Mouse (Mus musculus): ENCODE data around the gene Slc4a4. TPM values are rescaled to one million over a fixed set of nuclear protein-coding genes. Genes with fewer than 3 reads are reported as not detected.

Slc4a4 gene
- total RNA-seq, 2 experiments from 2014 or later: 20.7 to 24.4 TPM

- DNase-seq (ENCODE audit: low spot score): no peak
- intact Hi-C loops (cut with DNase I): no loop called here
Measured at GRCm38 (mm10) chr5:89052230-89052629, 165.6 kb downstream of the Slc4a4 start.

DNA sequence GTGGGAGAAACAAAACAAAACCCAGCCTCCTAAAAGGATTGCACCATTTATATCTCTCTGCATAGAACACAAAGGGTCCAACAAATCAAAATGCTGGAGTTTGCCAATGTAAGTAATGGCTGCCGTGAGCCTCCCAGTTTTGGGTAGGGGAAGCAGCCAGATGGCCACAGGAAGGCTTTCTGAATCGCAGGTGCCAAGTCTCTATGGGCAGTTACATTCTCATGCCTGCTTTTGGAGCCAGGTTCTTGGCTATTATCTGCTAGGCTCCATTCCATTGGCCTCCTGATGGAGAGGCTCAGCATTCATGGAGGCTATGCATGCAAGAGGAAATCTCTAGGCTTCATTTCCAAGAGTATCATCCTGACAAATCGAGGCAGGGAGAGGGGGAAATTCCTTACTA is 169.0 kb downstream of the Slc4a4 start:
- no peak for DNase-seq (ENCODE audit: low spot score)
- intact Hi-C loops (cut with DNase I): no loop called here

DNA sequence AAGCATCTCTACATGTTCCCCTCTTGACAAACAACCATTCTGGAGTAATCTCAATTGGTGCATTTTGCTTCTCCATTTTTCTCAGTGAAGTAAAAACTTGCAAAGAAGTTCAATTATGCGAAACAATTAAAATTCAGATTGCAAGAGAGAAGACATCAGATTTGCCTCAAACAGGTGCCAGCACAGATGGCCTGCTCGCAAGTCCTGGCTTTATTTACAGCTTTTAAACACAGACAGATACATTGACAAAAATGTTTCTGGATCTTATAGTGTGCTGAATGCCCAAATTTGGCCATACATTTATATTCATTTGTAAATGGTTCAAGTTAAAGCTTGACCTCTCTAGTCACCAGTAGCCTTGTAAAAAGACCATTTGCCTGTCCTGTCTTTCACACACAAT is 169.8 kb downstream of the Slc4a4 start:
- intact Hi-C loops (cut with DNase I): no loop called here
- no peak for DNase-seq (ENCODE audit: low spot score)

DNA sequence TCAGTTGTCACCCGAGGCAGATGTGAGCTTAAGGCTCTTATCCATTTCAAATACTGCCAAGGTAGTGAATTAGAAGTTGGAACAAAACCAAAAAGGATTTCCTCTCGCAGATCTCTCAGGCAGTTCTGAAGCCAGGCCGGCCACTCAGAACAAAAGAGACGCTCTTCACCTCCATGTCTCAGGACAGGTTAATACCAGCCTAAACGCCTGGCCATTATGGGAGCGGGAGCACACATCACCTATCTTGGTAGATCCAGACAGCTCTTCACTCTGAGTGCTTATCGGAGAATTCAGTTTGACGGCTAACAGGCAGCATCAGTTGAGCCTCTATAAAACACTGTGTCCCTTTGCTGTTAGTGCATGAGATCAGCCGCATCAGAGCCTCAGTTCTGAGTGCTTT is 174.5 kb downstream of the Slc4a4 start:
- intact Hi-C loops (cut with DNase I): no loop called here
- DNase-seq (ENCODE audit: low spot score): no peak

DNA sequence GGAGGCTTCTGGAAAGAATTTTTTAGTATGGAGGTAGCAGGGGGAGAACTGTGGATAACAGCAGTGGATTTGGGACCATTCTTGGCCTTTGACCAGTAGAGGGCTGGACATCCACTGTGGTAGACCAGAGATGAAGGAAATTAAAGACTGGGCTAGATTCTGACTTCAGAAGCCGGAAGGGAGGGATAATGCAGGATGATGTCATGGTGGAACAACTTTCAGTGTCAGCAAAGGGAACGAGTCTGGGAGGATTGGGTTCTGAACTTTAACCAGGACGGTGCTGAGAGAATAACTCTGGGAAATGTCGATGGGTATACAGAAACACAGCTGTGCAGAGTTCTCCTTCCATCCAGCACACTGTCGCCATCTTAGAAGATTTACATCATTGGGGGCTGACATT is 175.7 kb downstream of the Slc4a4 start:
- no peak for DNase-seq (ENCODE audit: low spot score)
- intact Hi-C loops (cut with DNase I): no loop called here

DNA sequence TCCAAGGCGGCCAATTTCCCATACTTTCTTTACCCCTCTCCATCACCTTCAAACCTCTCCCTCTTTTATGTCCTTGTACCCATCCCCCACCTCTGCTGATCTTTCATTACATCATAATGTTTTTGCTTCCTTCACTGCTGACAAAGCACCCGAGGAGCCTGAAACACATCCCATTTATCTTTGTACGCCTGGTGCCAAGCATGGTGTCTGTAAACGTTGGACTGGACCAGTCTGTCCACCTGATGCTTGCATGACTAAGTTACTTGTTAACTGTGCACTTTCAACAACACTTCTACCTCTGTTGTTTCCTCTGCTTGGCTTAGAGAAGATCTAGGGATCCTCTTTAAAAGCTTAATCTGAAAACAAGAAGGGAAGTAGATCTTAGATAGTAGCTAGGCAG is 180.5 kb downstream of the Slc4a4 start:
- intact Hi-C loops (cut with DNase I): no loop called here
- DNase-seq (ENCODE audit: low spot score): no peak

DNA sequence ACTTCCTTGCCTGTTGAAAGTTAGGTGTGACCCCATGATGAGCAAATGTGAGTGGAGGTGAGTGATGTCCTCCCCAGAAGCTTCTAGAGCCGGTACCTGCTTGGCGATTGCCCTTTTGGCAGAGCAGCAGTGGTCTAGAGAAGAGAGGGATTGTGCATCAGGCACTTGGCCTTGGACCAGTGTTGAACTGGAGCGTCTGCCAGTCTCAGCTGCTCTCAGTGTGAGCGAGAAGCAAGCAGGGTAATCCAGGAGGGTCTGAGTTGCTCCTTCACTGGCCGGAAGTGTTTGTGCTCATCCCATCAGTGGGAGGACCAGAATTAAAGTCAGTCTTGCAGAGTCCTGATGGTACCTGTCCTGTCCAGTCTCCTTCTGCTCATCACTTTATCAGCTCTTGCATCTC is 181.5 kb downstream of the Slc4a4 start:
- intact Hi-C loops (cut with DNase I): no loop called here
- DNase-seq (ENCODE audit: low spot score): no peak

- intact Hi-C loops (cut with DNase I): no loop called here
- no peak for DNase-seq (ENCODE audit: low spot score)
Measured at GRCm38 (mm10) chr5:89070051-89070450, 183.4 kb downstream of the Slc4a4 start.

DNA sequence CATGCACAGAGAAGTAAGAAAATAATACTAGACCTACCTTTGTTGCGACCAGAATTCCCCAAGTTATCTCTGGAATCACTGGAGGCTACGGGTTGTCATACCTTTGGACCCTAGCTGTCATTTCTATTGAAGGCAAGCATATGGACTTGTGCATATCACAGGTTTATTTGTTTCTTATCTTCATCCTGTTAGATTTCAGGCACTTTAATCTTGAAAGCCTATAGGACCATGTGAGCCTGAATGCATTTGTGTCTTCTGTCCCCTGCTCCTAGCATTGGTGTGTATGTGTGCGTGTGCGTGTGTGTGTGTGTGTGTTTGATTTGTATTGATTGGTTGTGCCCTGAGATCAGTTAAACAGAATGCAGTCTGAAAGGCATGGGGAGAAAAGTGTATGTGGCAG is 185.3 kb downstream of the Slc4a4 start:
- DNase-seq (ENCODE audit: low spot score): no peak
- intact Hi-C loops (cut with DNase I): no loop called here

DNA sequence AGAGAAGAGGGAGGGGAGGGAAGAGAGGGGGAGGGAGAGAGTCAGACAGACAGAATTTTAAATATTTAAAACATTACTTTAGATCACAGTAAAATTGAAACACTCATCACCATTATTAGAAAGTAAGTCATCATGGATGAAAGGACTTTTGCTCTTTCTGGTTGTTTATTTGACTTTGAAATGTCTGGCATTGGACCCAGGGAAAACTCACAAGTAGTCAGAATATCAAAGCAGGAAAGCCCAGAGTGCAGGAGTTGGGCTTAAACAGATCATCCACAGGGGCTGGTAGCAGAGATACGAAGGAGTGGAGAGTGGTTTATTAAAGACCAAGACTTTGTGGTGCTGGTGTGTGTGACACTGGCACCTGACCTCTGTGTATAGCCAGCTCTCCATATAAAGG is 191.1 kb downstream of the Slc4a4 start:
- intact Hi-C loops (cut with DNase I): no loop called here
- no peak for DNase-seq (ENCODE audit: low spot score)

GRCm38 (mm10) chr5:89083476-89083875 is 196.9 kb downstream of the Slc4a4 start:
- no peak for DNase-seq (ENCODE audit: low spot score)
- intact Hi-C loops (cut with DNase I): no loop called here

GRCm38 (mm10) chr5:89087916-89088315 is 201.3 kb downstream of the Slc4a4 start:
- no peak for DNase-seq (ENCODE audit: low spot score)
- intact Hi-C loops (cut with DNase I): no loop called here

- intact Hi-C loops (cut with DNase I): no loop called here
- DNase-seq (ENCODE audit: low spot score): no peak
Measured at GRCm38 (mm10) chr5:89088462-89088861, 201.8 kb downstream of the Slc4a4 start.

DNA sequence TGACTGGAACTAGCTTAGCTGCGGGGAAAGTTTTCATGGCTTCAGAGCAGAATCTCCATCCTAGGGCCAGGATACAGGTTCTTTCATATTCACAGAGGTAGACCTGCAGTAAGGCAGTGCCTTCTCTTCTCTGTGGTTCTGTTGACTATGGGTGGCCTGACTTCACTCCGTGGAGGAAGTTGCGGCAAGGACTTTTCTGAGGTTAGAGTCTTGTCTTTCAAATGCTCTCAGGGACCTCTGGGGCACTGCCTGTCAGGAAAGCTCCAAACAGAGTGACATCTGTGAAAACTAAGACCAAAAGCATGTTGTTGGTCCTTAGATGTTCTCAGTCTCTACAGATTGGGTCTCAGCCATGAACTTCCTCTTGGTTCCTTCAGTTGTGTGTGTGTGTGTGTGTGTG is 203.5 kb downstream of the Slc4a4 start:
- intact Hi-C loops (cut with DNase I): no loop called here
- DNase-seq (ENCODE audit: low spot score): no peak

GRCm38 (mm10) chr5:89096371-89096770 is 209.8 kb downstream of the Slc4a4 start:
- DNase-seq (ENCODE audit: low spot score): no peak

GRCm38 (mm10) chr5:89097291-89097690 is 210.7 kb downstream of the Slc4a4 start:
- intact Hi-C loops (cut with DNase I): no loop called here

More at GRCm38 (mm10) chr5:89096371-89096770, 209.8 kb downstream of the Slc4a4 start:
- intact Hi-C loops (cut with DNase I): no loop called here

DNA sequence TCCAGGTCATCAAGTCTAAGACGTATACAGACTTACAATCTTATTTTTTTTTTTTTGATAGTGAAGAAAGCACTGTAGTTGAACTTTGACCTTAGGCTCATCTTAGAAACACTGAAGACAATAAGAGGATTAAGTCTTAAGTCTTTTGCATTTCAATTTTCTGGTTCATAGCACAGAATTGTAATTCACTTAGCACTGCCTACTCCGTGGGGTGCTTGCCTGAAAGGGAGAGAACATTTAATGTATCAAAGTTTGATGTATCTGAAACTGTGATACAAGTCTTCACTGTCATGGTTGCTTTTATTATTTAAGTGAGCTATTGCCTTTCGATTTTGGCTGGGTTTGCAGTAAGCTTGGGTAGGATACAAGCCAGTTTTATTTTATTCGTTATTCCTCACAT is 211.5 kb downstream of the Slc4a4 start:
- intact Hi-C loops (cut with DNase I): no loop called here
- no peak for DNase-seq (ENCODE audit: low spot score)

More at GRCm38 (mm10) chr5:89097291-89097690, 210.7 kb downstream of the Slc4a4 start:
- DNase-seq (ENCODE audit: low spot score): no peak

GRCm38 (mm10) chr5:89099886-89100285 is 213.3 kb downstream of the Slc4a4 start:
- intact Hi-C loops (cut with DNase I): no loop called here
- DNase-seq (ENCODE audit: low spot score): no peak

DNA sequence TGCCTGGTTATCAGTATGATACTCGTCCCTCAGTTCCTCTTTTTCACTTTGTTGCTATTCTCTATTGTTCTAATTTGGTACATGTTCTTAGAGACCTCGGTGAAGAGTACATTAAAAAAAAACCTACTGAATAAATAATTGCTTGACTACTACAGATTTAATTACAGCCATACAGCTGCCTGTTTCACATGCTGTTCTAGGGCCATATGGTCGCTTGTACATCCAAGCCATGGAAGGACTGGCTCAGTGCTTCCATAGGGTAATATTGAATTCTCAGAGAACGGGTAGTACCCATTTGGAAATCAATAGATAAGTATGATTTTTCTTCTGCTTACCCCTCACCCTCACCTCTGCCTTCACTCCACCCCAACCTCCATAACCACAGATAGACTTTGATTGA is 215.9 kb downstream of the Slc4a4 start:
- intact Hi-C loops (cut with DNase I): no loop called here
- no peak for DNase-seq (ENCODE audit: low spot score)

DNA sequence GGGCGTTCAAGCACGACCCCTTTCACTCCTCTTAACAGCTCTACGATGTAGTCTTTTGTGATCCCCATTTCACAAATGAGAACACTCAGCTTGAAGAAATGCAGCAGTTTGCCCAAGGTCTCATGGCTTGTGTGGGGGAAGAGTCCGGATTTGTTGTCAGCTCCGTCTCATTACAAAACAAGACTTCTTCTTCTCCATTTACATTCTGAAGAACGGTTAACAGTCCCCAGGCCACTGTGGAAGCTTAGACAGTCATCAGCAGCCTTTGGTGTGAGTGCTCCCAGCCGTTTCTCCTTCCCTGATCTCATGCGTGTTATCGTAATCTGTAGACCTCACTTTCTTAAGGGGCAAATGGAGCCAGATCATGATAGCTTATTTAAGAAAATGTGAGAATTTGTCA is 218.7 kb downstream of the Slc4a4 start:
- no peak for DNase-seq (ENCODE audit: low spot score)
- intact Hi-C loops (cut with DNase I): no loop called here

DNA sequence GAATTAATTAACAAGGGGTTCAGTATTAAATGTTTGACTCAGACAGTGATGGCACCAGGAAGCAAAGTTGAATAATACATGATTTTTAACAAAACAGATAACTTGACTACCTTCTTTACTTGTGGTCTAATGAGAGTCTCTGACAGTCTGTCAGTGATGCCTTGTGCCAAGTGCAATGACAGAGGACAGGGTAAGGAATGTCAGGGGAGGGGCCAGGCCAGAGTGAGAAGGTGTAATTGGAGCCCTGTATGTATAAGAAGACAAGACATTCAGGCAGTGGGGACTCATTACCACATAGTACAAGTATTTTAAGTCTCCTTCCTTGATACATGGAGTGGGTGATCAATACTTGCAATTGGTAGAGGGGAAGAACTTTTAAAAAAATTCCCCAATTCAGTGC is 219.6 kb downstream of the Slc4a4 start:
- intact Hi-C loops (cut with DNase I): no loop called here
- DNase-seq (ENCODE audit: low spot score): no peak

GRCm38 (mm10) chr5:89108809-89109208 is 222.2 kb downstream of the Slc4a4 start:
- no peak for DNase-seq (ENCODE audit: low spot score)
- intact Hi-C loops (cut with DNase I): no loop called here

DNA sequence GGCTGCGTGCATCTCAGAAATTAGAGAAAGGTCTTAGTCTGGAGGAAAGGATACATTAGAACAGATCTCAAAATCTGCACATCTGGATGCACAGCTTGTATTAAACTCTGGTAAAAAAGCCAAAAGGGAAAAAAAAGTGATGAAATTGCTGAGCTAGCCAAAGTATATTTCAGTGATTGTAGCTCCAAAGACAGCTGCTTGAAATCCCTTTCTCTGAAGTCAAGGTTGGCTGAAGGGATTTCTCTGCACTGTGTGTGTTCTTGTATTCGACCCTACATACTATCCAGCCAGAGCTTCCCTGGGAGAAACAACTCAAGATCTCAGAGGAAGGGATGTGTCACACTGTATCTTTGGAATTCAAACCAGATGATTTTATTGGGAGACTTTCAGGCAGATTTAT is 223.2 kb downstream of the Slc4a4 start:
- no peak for DNase-seq (ENCODE audit: low spot score)
- intact Hi-C loops (cut with DNase I): no loop called here

All from heart, postnatal 25 days (tissue).